Mouse (Mus musculus): Measurements from ENCODE around the gene Efcab11.

Gene Efcab11

GRCm38 (mm10) chr12:99795921-99796320, 88.3 kb downstream of the Efcab11 start:
- DNase-seq: no peak

GRCm38 (mm10) chr12:99794792-99795620, 89.2 kb downstream of the Efcab11 start:
- DNase-seq: no peak

- no peak for DNase-seq
Observed at GRCm38 (mm10) chr12:99794158-99794515, 90.1 kb downstream of the Efcab11 start.

- DNase-seq: no peak
Observed at GRCm38 (mm10) chr12:99793465-99794157, 90.6 kb downstream of the Efcab11 start.

- DNase-seq: no peak
Observed at GRCm38 (mm10) chr12:99789283-99789960, 94.8 kb downstream of the Efcab11 start.

- no peak for DNase-seq
Observed at GRCm38 (mm10) chr12:99781774-99782173, 102.5 kb downstream of the Efcab11 start.

GRCm38 (mm10) chr12:99780396-99780795, 103.8 kb downstream of the Efcab11 start:
- no peak for DNase-seq

- DNase-seq: no peak
Observed at GRCm38 (mm10) chr12:99779908-99780307, 104.3 kb downstream of the Efcab11 start.

GRCm38 (mm10) chr12:99776497-99777139, 107.6 kb downstream of the Efcab11 start:
- DNase-seq: no peak

- no peak for DNase-seq
Observed at GRCm38 (mm10) chr12:99774864-99775263, 109.4 kb downstream of the Efcab11 start.

- no peak for DNase-seq
Observed at GRCm38 (mm10) chr12:99773636-99774193, 110.5 kb downstream of the Efcab11 start.

- no peak for DNase-seq
Observed at GRCm38 (mm10) chr12:99771018-99771417, 113.2 kb downstream of the Efcab11 start.

GRCm38 (mm10) chr12:99769626-99770025, 114.6 kb downstream of the Efcab11 start:
- DNase-seq: no peak

- DNase-seq: no peak
Observed at GRCm38 (mm10) chr12:99767691-99768090, 116.5 kb downstream of the Efcab11 start.

- no peak for DNase-seq
Observed at GRCm38 (mm10) chr12:99765979-99766378, 118.3 kb downstream of the Efcab11 start.

- DNase-seq: no peak
Observed at GRCm38 (mm10) chr12:99764053-99764452, 120.2 kb downstream of the Efcab11 start.

GRCm38 (mm10) chr12:99757754-99758526, 126.3 kb downstream of the Efcab11 start:
- no peak for DNase-seq

GRCm38 (mm10) chr12:99756914-99757687, 127.1 kb downstream of the Efcab11 start:
- no peak for DNase-seq

GRCm38 (mm10) chr12:99756213-99756612, 128.0 kb downstream of the Efcab11 start:
- no peak for DNase-seq

GRCm38 (mm10) chr12:99752986-99753385, 131.3 kb downstream of the Efcab11 start:
- DNase-seq: no peak

- no peak for DNase-seq
Observed at GRCm38 (mm10) chr12:99749391-99749790, 134.8 kb downstream of the Efcab11 start.
